Mouse (Mus musculus): ENCODE measurements around the gene Gls2.
"Not testable (repeated sequence)": the region's sequence is repeated elsewhere in the genome, so short reads cannot be mapped to it uniquely, and the experiment has no call there.

Gls2 gene

DNA sequence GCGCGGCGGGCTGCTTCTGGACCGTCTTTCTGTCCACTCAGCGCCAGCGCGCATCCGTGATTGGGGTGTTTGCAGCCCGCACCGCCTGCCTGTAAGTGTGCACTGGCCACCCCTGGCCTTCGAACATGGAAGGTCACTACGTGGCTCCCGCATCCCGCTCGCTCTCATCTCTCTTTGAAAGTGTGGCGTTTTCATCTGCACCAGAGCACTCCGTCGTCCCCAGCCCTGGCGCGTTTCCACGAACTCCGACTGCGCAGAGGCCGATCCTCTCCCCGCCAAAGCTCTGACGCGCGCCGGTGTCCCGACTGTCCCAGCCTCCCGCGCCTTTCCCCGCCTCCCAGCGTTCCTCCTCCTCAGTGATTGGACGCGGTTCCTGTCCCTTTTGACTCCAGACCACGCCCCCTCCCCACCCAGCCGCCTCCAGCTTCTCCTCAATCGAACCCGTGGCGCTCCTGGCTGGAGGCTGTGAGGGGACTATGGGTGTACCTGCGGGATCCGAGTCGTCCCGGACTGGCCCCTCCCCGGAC is at the start of gene Gls2:
Gene Gls2 (plus strand): TSS at position 434 of the 527 bp plus-strand sequence.
- DNase-seq, result peak; percentile 74 to 81

DNA sequence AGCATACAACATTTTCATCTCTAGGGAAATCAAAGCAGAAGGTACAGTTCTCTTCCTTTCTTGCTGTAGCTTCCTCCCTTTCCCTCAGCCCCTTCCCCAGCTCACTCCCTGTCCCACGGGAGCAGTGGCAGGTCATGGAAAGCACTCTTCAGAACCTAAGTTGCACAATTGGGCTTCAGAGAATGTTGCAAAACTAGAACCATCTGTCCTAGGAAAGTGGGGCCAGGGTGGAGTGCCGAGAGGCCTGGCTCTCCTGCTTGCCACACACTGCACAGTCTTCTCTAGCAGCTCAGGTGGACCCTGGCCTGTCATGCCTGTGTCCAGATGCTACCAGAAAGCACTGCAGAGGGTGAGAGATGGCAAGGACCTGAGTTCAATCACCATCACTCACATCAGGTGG is 49.3 kb upstream of the Gls2 start:
- no peak for DNase-seq

DNA sequence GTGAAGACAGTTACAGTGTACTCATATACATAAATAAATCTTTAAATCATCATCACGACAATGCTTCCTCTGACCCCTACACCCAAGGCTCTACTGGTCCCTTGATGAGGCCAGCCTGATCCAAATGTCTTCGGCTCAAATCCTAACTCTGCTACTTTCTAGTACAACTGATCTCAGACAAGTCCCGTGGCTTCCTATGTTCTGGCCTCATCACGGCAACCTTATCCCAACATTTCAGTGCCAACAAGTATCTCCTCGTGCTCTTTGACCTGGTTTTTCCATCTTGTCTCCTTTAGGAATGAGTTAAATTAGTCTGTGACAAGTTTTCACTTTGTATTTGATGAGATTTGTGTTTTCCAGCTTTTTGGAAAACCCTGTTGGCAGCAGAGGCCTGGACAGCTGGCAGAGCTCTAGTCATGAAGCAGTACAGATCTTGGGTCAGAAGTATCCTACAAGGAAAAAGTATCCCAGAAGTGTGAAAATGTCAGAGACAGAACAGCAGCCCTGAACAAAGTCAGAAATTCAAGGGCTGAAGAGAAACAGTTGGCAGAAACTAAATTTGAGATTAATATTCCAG is 45.4 kb upstream of the Gls2 start:
- DNase-seq, result no peak

DNA sequence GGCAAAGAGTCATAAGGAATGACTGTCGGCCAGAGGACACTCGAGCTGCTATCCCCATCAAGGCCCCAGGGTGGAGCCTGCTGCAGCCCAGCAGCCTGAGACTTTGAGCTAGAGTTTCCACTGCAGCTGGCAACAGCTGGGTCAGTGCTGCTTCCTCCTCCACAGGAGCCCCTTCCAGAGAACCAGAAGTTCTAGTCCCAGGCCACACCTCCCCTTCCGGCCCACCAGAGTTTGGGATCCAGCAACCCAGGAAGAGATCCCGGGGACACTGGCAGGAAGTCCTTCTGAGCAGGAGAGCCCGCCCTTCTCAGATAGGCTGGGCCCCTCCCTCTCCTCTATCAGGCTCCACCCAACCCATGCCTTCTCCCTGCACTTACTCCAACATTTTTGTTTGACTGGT is 44.7 kb upstream of the Gls2 start:
- DNase-seq, result peak; percentile 22 to 26

DNA sequence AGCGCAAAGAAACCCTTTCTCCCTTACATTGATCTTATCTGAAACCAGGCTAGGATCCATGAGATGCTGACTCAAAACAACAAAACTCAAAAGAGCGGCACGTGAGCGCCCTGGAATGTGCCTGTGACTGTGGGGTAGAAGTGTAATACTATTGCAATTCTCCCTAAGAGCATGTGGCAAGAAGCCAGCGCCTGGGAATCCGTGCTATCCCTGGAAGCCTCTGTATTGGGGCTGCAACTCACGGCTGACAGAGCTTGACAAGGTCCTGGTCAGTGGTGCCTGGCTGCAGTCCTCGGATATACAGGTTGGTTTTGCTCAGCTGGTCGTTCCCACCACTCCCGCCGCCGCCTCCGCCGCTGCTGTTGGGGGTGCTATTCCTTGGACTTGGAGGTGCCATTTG is 43.3 kb upstream of the Gls2 start:
- DNase-seq, result no peak

DNA sequence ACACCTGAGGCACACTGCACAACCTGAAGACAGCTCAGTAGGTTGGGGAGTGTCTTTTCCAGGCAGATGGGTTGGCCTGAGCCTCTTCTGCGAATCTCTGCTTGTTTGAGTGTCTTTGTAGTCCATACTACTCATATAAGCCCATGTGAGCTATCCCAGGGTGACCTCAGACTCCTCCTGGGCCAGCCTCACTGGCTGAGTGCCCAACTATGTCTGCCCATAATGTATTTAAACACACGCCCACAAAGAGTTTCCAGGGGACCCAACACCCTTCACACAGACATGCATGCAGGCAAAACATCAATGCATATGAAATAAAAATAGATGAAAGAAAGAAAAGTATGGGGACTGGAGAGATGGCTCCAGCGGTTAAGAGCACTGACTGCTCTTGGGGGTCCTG is 40.3 kb upstream of the Gls2 start:
- DNase-seq, result no peak

DNA sequence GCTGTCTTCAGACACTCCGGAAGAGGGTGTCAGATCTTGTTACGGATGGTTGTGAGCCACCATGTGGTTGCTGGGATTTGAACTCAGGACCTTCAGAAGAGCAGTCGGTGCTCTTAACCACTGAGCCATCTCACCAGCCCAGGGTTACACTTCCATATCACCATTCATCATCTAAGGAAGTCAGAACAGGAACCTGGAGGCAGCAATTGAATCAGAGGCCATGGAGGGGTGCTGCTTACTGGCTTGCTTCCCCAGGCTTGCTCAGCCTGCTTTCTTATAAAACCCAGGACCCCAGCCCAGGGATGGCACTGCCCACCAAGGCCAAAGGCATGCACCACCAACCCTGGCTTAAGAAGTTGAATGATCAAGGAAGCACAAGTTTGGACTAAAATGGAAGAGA is 28.5 kb upstream of the Gls2 start:
- DNase-seq, result not testable (repeated sequence)

DNA sequence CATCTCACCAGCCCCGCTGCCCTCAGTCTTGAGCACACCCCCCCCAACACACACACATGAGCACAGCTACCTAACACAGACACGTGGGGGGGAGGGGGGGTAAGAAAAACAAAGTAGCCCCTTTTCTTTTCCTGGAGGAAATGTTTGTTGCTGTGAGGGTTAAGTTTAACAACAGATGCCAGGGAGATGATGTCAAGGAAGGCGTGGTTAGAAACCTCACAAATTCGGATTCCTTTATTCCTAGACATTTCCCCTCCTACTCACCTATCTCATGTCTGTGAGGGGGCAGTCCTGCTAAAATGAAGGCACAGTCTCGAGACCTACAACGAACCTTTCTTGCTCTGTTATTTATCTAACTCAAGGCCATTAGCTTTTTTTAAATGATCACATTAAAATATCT is 27.2 kb upstream of the Gls2 start:
- DNase-seq, result no peak

DNA sequence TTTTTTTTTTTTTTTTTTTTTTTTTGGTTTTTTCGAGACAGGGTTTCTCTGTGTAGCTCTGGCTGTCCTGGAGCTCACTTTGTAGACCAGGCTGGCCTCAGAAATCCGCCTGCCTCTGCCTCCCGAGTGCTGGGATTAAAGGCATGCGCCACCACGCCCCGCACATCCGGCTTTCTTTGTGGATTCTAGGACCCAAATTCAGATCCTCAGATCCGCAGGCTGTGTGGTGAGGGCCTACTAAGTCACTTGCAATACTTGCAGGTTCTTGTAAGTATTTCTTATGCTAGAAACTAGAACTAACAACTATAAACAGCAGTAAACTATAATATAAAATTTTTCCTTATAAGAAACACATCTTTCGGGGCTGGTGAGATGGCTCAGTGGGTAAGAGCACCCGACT is 22.9 kb upstream of the Gls2 start:
- DNase-seq, result not testable (repeated sequence)

DNA sequence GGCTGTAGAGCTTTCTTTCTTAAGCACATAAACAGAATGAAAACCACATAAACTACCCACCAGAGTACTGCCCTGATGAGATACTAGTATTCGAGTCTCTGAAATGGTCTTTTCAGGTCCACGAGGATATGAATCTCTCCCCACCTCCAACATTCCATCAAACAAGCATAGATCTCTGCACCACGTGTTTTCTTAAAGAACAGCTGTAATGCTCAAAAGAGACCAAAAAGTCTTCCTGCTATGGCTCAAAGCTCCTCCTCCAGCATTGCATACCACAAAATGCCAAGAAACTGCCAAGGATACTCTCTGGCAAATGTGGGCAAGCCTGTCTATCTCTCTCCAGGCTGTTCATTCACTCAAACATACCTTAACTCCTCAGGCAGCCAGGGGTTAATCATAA is 19.0 kb upstream of the Gls2 start:
- DNase-seq, result no peak

DNA sequence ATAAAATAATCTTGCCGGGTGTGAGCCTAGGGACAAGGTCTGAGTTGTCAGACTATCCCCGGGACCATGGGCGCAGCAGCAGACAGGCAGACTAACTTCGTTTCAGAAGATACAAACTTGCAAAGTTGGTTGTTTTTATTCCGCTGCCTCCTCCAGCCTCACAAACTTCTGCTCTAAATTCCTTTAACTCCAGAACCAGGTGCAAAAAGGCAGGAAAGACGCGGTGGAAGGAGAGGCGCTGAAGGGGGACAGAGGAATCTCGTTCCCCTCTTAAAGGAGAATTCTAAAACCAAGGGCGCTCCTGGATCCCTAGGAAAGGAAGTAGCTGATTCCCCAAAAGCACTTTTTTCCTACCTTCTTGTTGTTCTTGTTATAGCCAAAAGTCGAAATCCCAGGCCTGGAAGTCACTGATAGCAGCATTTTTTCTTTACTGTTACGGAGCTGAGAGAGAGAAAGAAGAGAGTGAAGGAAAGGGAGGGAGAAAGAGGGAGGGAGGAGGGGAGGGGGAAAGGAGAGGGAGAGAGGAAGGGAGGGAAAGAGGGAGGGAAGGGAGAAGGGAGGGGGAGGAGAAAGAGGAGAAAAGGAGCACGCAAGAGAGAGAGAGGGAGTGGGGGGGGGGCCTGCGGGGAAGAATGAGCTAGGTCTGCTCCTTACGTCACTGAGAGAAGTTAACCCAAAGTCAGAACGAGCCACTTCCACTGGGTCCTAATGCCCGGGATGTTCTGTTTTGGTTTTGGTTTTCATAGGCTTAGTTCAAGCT is 18.1 kb upstream of the Gls2 start:
- peak; percentile 26 to 47 for DNase-seq

DNA sequence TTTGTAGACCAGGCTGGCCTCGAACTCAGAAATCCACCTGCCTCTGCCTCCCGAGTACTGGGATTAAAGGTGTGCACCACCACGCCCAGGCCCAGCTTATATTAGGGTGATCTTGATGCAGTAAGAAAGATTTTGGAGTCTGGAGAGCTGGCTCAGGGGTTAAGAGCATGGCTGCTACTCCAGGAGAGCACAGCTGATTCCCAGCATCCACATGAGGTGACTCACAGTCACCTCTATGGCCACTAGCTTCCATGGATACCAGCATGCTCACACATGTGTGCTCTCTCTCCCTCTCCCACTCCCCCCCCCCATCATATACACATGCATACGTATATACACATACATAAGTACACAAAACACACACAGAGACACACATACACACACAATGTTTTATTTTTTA is 16.9 kb upstream of the Gls2 start:
- no peak for DNase-seq

DNA sequence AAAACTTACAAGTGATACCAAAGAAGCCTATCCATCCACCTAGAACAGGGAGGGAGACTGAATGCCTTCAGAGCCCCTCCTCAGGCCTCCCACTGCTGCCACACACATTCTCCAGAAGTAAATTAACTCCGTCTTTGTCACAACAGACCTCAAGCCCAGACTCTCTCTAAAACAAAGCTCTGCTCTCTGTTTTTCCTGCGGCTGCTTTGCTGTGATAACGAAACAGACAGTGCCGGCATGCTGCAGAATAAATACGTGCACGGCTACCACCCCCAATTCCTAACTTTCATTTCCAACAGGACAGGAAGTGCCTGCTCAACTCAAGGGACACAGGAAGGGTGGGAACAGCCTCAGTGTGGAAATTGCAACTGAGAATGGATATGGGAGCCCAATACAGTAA is 14.3 kb upstream of the Gls2 start, which contains the start of gene Rbms2:
Gene Rbms2 (minus strand): TSS at position 309 of the 400 bp plus-strand sequence.
- DNase-seq, result no peak

DNA sequence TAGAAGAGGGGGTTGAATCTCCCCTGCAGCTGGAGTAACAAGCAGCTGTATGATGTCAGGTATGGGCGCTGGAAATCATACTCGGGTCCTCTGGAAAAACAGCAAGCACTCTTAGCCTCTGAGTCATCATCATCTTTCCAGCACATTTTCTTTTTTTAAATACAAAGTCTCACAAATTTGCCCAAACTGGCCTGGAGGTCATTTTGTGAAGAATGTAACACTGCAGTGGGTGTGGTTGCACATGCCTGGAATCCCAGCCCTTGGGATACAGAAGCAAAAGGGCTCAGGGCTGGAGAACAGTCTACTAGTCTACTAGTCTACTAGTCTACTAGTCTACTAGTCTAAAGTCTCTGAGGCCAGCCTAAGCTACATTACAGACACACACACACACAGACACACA is 10.0 kb upstream of the Gls2 start:
- no peak for DNase-seq

DNA sequence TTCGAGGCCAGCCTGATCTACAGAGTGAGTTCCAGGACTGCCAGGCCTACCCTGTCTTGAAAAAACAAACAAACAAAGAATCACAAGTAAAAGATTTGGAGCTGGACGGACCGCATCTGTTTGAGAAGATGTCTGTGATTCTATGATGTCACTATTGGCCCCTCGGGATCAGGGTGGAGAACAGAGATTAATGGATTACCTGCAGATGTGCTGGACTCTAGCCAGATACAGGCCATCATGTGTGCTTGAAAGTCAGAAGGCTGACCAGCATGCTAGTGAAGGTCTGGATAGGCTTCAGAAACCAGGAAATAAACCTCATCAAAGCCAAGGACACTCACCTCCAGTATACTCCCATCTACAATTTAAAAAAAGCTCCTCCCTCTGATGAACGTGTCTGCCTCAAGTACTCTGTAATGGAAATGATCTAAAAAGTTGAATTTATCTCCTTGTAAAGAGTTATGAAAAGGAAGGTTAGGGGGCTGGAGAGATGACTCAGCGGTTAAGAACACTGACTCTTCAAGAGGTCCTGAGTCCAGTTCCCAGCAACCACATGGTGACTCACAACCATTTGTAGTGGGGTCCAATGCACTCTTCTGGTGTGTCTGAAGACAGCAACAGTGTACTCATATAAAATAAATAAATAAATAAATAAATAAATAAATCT is 8.8 kb upstream of the Gls2 start:
- DNase-seq, result no peak

DNA sequence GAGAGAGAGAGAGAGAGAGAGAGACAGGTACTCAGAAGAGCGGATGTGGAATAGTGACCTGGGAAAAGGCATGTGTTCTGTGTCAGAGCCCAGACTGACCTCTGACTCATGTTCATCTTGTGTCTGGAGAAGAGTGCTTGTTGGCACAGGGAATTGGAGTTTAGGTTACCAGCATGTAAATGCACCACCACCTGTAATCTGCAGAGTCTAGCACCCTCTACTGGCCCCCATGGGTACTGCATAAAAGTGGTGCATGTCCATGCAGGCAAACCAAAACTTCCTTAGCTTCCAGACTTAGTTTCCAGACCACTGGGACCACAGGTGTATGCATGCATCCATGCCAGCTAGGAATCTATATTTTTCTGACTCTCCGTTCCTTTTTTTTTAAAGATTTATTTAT is 8.3 kb upstream of the Gls2 start:
- DNase-seq, result peak; percentile 44 to 76

DNA sequence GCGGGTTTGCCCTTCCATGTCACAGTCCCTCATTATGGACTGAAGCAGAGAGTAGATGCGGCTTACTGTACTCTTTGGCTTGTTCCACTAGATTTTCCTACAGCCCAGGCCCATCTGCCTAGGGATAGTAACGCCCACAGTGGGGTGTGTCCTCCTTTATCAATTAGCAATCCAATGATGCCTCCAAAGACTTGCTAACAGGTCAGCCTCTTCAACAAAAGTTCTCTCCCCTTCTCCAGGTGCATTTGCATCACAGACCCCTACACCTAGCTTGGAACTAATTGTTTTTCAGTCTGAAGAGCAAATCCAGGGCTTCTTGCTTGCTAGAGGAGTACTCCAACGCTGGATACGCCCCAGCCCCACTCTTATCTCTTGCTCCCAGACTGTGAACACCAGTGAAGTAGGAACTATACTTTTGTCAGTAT is 7.1 kb upstream of the Gls2 start:
- no peak for DNase-seq

DNA sequence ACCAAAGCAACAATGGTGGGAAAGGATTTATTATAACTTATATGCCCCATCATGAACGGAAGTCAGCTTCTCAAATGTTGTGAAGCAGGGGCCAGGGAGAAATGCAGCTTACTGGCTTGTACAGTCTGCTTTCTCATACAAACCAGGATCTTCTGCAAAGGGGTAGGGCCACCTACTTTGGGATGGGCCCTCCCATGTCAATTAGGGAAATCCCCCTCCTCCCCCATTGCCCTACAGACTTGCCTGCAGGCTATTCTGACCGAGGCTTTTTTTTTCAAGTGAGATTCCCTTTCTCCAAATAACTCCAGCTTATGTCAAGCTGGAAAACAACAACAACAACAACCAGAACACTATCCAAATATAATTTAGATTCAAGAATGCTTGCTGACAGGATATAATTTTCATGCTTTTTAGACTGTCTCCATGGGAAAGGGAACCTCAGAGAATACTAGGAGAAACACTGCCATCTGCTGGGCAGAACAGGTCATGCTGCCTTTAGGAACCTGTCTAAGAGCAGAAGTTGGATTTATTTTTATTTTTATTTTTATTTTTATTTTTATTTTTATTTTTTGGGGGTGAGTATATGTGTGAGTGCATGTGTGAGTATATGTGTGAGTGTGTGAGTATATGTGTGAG is 5.9 kb upstream of the Gls2 start:
- peak; percentile 46 to 72 for DNase-seq

DNA sequence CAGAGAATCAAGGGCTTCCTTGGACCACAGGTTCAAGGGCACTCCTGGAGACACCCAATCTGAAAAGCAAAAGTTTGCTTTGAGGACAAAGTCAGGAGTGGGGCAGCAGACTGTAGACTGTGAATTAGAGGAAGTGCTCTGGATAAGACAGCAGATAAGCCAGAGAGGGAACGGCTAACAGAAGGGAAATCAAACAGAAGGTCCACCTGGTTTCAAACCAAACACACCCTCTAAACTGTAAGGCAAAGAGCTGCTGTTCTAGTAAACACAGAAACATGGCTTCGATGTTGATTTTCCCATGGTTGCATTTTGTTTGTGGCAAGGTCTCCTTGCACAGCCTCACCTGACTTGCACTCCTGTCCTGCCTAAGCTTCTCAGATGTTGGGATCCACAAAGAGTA is 2.8 kb upstream of the Gls2 start:
- no peak for DNase-seq

DNA sequence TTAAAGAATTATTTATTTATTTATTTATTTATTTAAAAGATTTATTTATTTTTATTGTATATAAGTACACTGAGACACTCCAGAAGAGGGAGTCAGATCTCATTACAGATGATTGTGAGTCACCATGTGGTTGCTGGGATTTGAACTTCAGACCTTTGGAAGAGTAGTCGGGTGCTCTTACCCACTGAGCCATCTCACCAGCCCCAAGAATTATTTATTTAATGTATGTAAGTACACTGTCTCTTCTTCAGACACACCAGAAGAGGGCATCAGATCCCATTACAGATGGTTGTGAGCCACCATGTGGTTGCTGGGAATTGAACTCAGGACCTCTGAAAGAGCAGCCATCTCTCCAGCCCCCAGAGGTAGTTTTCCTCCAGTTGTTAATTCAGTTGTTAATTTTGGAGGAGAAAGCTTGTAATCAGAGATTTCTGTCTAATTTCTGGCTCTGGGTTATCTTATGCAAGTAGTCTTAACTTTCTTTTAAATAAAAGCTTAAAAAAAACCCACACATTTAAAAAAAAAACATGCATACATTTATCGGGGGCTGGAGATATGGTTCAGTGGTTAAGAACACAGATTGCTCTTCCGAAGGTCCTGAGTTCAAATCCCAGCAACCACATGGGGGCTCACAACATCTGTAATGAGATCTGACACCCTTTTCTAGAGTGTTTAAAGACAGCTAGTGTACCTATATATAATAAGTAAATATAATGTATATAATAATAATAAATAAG is 2.1 kb upstream of the Gls2 start:
- DNase-seq, result not testable (repeated sequence)

DNA sequence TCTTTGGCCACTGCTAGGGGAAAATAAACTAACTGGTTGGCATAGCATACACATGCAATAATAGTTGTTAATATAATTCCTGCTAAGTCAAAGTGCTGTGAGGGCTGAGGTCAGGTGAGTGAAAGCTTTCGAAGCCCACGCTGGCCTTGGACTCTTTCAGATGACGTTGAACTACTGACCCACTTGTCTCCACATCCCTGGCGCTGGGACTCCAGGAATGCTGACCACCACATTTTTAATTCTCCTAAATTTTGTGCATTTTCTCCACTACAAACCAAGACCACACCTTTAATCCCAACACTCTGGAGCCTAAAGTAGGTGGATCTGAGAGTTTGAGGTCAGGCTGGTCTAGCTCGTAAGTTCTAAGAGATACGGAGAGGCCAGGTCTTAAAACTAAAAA is 1.1 kb upstream of the Gls2 start:
- no peak for DNase-seq

Measured in spleen, adult 18-20 months (tissue).